Mouse (Mus musculus) hindbrain, embryonic 15.5 days (tissue): ENCODE results near the gene Rassf3. TPM values are rescaled to one million over a fixed set of nuclear protein-coding genes. Genes with fewer than 3 reads are reported as not detected.

Experiments
- ATAC-seq: fragments of 200-750 bp; cut with Nextera tagmentation; 2 replicates; pipeline ENCODE4 v1.8.0; 2017; ENCODE audit warnings: low read depth, moderate number of reproducible peaks, moderate TSS enrichment; ENCODE audit not compliant: low FRiP score
- H3K27ac ChIP-seq: fragments of 300-500 bp; sonication (generic); replicated peaks from 2 replicates; pipeline ENCODE4 v1.5.1; 2015; ENCODE audit warnings: mild to moderate bottlenecking, inconsistent platforms
- H3K27me3 ChIP-seq: fragments of 300-500 bp; sonication (generic); 2 replicates; pipeline ENCODE4 v1.6.1; 2015; ENCODE audit warnings: control low read depth, inconsistent platforms
- H3K36me3 ChIP-seq: fragments of 300-500 bp; sonication (generic); 2 replicates; pipeline ENCODE4 v1.6.1; 2015; ENCODE audit warnings: control low read depth, inconsistent platforms
- H3K4me1 ChIP-seq: fragments of 300-500 bp; sonication (generic); replicated peaks from 2 replicates; pipeline ENCODE4 v1.6.1; 2015; ENCODE audit warnings: control low read depth, inconsistent platforms
- H3K4me2 ChIP-seq: fragments of 300-500 bp; sonication (generic); 2 replicates; pipeline ENCODE4 v1.6.1; 2015; ENCODE audit warnings: moderate library complexity, mild to moderate bottlenecking, inconsistent platforms
- H3K4me3 ChIP-seq: fragments of 300-500 bp; sonication (generic); 2 replicates; pipeline ENCODE4 v1.5.1; 2015; ENCODE audit warnings: mild to moderate bottlenecking, inconsistent platforms
- H3K9ac ChIP-seq: fragments of 300-500 bp; sonication (generic); 2 replicates; pipeline ENCODE4 v1.6.1; 2015; ENCODE audit warnings: inconsistent platforms
- H3K9me3 ChIP-seq: fragments of 300-500 bp; sonication (generic); 2 replicates; pipeline ENCODE4 v1.6.1; 2016; ENCODE audit warnings: control low read depth, inconsistent platforms
- WGBS: fragments of 180-500 bp; shearing (Covaris S2); methylation state at CpG from one replicate; pipeline ENCODE4 v1.1.7; 2015; 5-methylcytosine and 5-hydroxymethylcytosine counted together
- polyA plus RNA-seq: library from polyadenylated mRNA; unstranded; fragments of >200 nt; fragmentation: Nextera tagmentation; extraction: Ambion mirVana; gene quantifications from 2 replicates; pipeline ENCODE4 v1.2.1, GENCODE M21; 2015

Gene Rassf3
- polyA plus RNA-seq, 1 experiment from 2014 or later, result 5.1 TPM

DNA sequence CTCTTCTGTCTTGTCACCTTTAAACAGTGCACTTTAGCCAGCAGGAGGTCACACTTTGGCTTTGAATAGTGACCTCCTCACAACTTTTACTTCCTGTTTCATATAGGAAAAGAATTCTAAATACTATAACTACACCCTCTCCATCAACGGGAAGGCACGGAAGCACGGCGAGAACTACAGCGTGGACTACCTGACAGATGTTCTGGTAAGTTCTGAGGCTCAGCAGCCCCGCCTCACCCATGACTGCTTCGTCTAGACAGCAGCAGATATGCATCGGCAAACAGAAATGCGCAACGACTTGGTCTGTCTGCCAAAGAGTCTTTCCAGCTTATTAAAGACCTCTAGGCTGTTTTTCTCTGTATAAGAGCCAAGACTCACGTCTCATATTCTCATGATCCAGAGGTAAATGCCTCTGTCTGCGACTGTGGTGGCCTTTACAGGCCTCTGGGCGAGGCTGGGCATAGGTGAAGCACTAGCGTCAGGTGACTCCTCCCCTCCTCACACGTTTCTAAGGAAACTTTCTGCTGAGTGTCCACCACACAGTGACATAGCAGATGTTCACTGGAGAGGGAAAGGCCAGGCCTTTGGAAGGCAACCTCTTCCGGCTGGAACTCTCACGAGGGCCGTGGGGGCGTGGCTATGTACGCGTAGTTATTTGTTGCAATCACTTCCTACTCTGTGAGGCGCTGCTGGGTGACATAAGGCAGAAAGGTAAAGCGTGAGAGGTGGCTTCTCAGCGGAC lies 99.4 kb downstream of the Rassf3 start:
- H3K36me3 ChIP-seq, result peaks cover 76% of the 10 kb centered on the region
- H3K9me3 ChIP-seq, result no peaks in the 10 kb centered on the region
- no peak for ATAC-seq
- no peak overlapping the region for H3K27ac ChIP-seq
- H3K9ac ChIP-seq, result no peak overlapping the region
- no peaks in the 10 kb centered on the region for H3K4me1 ChIP-seq
- H3K4me2 ChIP-seq, result no peak overlapping the region
- WGBS, result 93% methylated on average over 24 of the region's 24 CpGs
- no peak overlapping the region for H3K4me3 ChIP-seq
- no peaks in the 10 kb centered on the region for H3K27me3 ChIP-seq

DNA sequence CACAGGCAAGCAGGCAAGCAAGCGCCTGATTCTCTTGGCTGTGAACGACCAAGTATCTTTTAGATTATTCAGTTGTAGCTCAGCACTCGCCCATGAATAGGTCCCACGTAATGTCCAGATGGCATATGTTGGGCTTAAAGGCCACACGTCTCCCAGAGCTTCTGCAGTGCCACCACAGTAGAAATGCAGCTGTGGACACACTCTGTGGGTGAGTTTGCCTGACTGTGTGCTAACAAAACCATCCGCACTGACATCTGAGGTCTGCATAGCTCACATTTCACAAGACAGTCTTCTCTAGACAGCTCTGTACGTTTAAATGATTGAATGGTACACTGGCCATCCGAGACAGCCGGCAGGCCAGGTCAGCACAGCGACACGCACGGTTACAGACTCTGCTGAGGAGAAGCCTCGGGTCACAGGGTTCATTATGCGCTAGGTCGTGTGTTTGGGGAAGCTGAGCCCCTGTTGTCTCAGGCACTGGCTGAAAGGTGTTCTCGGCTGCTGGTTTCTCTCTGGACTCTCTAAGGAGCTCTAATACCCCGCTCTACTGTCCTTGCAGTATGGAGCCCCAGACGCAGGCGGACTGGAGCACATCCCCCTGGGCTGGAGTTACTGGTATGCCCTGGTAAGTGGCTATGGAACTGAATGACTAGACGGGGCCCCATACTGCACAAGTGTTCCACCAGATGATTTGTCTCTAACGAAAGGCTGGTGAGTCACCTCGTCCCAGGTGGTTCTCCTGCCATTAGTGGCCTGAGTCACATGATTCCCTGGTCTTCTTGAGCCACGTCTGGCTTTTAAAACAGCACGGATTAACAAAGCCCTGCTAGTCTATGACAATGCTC lies 100.3 kb downstream of the Rassf3 start:
- Histone ChIP-seq H3K4me3 (no peak overlapping the region), H3K4me2 (no peak overlapping the region), H3K27ac (no peak overlapping the region), H3K9ac (no peak overlapping the region), H3K9me3 (no peaks in the 10 kb centered on the region), H3K36me3 (peaks cover 72% of the 10 kb centered on the region), H3K27me3 (no peaks in the 10 kb centered on the region), H3K4me1 (no peaks in the 10 kb centered on the region)
- 81% methylated on average over 24 of the region's 24 CpGs for WGBS
- 0 out of 2 replicates have a peak, but pooled peaks have one; percentile 19 for ATAC-seq

DNA sequence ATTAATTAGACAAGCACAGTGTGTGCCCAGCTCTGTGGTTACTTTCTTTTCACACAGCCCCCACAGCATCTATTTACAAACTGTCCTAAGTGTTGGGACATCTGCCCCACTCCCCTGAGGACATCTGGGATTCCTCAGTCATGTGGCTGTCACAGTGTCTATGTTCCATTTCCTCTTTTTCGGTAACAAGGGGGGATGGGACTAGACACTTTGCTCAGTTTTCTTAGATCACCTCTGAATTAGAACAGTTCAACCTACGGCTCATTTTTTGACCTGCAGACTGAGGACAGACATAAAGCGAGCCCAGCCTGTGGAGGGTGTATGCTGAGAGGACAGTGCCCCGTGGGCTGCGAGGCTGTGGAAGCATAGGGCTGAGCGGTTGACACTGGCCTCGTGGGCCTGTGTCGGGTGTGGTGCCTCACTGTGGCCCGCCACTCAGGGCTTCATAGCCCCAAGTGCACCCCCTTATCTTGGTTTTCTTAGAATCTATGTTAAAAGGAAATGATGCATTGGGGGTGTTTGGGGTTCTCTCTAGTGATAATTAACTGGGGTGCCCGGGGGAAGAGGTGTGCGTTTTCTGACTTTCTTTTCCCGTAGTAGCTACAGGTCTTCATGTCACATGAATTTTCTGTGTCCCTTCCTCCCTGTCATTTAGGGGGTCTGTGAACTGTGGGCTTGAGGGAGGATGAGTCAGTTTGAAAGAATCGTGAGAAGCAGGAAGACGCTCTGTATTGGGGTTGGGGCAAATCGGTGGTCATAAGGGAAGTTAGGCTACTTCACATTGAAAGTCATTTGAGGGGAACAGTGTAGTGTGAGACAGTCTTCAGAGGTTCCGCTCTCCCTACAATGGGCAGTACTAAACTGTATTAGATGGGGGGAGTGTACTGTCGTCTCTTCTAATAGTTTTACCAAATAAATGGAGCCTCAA lies 101.2 kb downstream of the Rassf3 start:
- no peak for ATAC-seq
- Histone ChIP-seq H3K9me3 (no peaks in the 10 kb centered on the region), H3K4me1 (no peaks in the 10 kb centered on the region), H3K36me3 (peaks cover 71% of the 10 kb centered on the region), H3K27me3 (no peaks in the 10 kb centered on the region), H3K4me2 (no peak overlapping the region), H3K9ac (no peak overlapping the region), H3K27ac (no peak overlapping the region), H3K4me3 (no peak overlapping the region)
- 91% methylated on average over 17 of the region's 17 CpGs for WGBS

DNA sequence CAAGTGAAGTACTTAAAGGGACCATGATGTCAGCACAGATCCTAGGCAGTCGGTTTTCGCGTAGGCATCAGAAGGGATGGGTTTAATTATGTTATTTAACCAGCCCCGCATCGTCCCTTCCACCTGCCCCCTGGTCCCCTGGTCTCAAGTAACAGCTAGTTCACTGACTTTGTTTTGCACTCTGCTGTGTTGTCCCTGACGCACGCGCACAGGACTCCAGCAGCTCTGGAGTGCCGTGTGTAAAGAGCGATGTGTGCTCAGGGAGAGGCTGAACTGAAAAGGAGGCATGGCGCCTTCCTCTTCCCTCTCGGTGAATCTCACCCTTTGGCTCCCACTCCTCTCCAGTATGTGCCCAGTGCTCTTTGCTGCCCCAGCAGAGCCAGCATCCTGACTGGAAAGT lies 102.1 kb downstream of the Rassf3 start:
- no peak overlapping the region for H3K4me2 ChIP-seq
- H3K9me3 ChIP-seq, result no peaks in the 10 kb centered on the region
- peaks cover 63% of the 10 kb centered on the region for H3K36me3 ChIP-seq
- ATAC-seq, result no peak
- H3K4me3 ChIP-seq, result no peak overlapping the region
- no peak overlapping the region for H3K27ac ChIP-seq
- 81% methylated on average over 12 of the region's 12 CpGs for WGBS
- no peaks in the 10 kb centered on the region for H3K4me1 ChIP-seq
- no peaks in the 10 kb centered on the region for H3K27me3 ChIP-seq
- H3K9ac ChIP-seq, result no peak overlapping the region

DNA sequence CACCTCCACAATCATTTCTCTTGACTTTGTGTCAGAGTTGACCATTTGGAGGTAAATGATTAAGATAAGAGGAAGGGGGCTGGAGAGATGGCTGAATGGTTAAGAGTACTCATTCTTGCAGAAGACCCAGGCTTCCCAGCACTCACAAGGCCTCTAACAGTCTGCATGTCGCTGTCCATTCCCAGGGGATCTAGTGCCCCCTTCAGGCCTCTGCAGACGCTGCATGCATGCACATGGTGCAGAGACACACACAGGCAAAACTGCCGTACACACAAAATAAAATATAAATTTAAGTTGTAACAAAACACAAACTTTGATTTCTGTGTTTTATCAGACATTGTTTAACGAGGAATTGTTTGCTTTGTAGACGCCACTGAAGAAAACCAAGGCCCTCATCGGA lies 105.4 kb downstream of the Rassf3 start:
- Histone ChIP-seq H3K4me2 (no peak overlapping the region), H3K27me3 (no peaks in the 10 kb centered on the region), H3K4me3 (no peak overlapping the region), H3K9me3 (no peaks in the 10 kb centered on the region), H3K4me1 (peaks cover 21% of the 10 kb centered on the region), H3K27ac (no peak overlapping the region), H3K36me3 (peaks cover 37% of the 10 kb centered on the region), H3K9ac (no peak overlapping the region)
- no peak for ATAC-seq
- WGBS, result 94% methylated on average over 6 of the region's 6 CpGs

DNA sequence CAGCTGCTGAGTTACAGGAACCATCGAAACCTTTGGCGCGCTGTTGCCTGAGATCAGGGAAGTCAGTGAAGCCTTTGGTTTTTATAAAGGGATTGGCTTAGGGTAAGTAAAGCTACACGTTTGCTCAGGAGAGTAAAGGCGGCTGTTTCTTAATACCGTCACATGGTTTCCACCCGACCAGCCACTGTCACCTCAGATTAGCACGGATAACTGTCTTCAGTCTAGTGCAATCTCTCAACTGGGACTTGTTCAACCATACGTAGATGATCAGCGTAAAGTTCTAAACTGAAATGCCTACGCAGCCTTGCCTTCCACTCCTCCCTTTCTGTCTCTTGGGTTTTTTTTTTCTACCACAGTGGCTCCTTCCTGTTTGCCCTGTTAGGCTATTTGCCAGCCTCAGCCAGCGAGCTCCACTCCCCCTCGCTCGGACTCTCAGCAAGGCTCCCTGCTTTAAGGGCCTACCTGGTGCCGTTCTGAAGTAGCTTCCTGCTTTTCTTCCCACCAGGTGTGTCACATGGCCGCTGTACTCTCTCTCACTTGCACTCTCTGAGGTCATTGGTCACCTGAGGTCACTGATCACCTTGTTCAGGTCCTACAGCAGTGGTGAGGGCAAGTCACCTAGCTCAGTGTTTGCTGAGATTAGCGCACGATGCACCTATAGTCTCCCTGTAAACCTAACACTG lies 107.2 kb downstream of the Rassf3 start:
- Histone ChIP-seq H3K36me3 (peaks cover 24% of the 10 kb centered on the region), H3K27ac (no peak overlapping the region), H3K9ac (no peak overlapping the region), H3K4me3 (no peak overlapping the region), H3K9me3 (no peaks in the 10 kb centered on the region), H3K4me1 (peaks cover 31% of the 10 kb centered on the region), H3K4me2 (no peak overlapping the region), H3K27me3 (no peaks in the 10 kb centered on the region)
- no peak for ATAC-seq
- 85% methylated on average over 18 of the region's 18 CpGs for WGBS

DNA sequence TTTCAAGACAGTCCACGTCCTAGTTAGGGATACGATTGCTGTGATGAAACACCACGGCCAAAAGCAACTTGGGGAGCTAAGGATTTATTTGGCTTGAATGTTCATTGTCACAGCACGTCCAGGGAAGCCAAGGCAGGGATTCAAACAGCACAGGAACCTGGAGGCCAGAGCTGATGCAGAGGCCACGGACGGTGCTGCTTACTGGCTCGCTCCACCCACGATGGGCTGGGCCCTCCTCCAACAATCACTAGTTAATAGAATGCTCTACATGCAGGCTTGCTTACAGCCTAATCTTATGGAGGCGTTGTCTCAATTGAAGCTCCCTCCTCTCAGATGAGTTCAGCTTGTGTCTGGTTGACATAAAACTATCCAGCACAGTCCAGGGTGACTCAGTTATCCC lies 108.4 kb downstream of the Rassf3 start:
- 92% methylated on average over 9 of the region's 9 CpGs for WGBS

DNA sequence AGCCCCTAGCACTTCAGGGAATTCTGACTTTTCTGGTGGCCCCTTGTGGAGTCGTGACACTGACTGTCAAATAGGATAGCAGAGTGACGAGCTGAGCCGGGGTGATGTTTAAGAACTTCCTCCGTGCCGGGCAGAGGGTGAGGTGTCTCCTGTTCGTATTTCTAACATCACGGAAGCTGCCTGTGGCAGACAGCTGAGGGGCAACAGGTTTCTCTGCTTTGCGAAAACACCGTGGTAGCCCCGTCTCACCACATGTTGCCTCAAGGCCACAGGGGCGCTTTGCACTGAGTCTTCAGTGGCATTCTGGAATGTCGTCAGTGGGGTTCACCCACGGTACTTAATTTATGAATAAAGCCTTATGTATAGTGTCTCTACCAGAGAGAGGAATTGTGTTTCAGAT lies 108.9 kb downstream of the Rassf3 start:
- no peak for ATAC-seq
- Histone ChIP-seq H3K27ac (no peak overlapping the region), H3K9ac (no peak overlapping the region), H3K4me1 (peaks cover 31% of the 10 kb centered on the region), H3K4me3 (no peak overlapping the region), H3K9me3 (no peaks in the 10 kb centered on the region), H3K27me3 (no peaks in the 10 kb centered on the region), H3K4me2 (peak overlapping the region; percentile 16; the same call in 1 of the 2 replicates), H3K36me3 (peaks cover 17% of the 10 kb centered on the region)
- 84% methylated on average over 13 of the region's 13 CpGs for WGBS

More for the DNA sequence above, 108.4 kb downstream of the Rassf3 start:
- Histone ChIP-seq H3K9me3 (no peaks in the 10 kb centered on the region), H3K27ac (no peak overlapping the region), H3K4me2 (no peak overlapping the region), H3K4me3 (no peak overlapping the region), H3K9ac (no peak overlapping the region), H3K36me3 (peaks cover 17% of the 10 kb centered on the region), H3K27me3 (no peaks in the 10 kb centered on the region), H3K4me1 (peaks cover 31% of the 10 kb centered on the region)
- no peak for ATAC-seq

DNA sequence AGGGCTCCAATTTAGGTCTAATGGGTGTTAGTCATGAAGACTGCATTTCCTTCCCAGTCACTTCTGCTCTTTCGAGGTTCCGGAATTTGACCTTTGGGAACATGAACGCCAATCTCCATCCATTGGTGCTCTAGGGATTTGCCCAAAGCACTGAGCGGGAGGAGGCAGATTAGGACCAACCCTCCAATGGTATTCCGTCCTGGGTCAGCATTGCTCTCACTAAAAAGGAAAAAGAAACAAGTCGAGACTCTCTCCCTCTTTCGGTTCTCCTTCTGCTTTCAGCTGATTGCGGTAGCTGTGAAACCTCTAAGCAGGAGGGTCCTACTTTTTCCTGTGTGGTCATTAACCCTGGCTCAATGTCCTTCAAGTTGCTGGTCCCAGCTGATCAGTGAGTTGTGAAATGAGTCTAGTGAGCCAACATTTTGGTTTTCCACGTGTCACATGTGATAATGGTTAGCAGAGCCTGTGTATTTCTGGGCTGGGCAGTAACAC lies 110.3 kb downstream of the Rassf3 start:
- H3K9ac ChIP-seq, result peak overlapping the region; percentile 93
- ATAC-seq, result no peak
- WGBS, result 15% methylated on average over 9 of the region's 9 CpGs

DNA sequence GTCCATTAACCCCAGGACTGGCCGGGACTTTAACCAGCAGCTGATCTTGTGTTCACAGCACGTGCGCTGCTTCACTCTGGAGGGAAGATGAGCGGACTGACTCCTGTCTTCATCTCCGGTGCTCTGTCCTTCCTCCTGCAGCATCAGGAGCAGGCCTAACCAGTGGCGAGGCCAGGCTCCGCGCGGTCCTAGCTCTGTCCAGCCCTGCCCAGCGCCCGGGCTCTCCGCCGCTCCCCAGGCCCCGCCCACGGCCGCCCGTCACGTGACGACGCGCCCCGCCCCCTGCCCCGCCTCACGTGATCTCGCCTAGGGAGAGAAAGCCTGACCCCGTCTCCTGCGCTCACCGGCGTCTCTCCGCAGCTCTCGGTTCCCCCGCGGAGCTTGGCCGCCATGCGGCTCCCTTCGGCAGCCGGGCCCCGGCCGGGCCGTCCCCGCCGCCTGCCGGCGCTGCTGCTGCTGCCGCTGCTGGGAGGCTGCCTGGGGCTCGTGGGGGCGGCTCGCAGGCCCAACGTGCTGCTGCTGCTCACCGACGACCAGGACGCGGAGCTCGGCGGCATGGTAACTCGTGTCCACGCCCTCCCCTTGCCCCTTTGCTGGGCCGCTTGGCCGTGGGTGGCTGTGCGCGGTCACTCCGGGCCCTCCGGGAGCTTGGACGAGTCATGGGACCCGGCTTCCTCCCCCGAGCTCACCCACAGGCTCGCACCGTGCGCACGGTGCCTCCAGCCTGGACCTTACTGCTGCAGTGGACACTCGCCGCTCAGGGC lies 111.2 kb downstream of the Rassf3 start, which contains the start of gene Gns:
Gene Gns (plus strand): TSS at position 290 of the 764 bp plus-strand sequence.
- under 1% methylated on average over 67 of the region's 72 CpGs for WGBS
- peak; percentile 97 for ATAC-seq
- H3K9ac ChIP-seq, result peak within 1 kb of the TSS; percentile 93
- H3K4me3 ChIP-seq, result peak within 1 kb of the TSS; percentile 98
- peak within 1 kb of the TSS; percentile 72 for H3K4me2 ChIP-seq
- peak within 1 kb of the TSS; percentile 81 for H3K27ac ChIP-seq
- peaks cover 1% of the 10 kb centered on the region; the same call in 1 of the 2 replicates for H3K36me3 ChIP-seq
- peaks cover 31% of the 10 kb centered on the region for H3K4me1 ChIP-seq
- H3K27me3 ChIP-seq, result no peaks in the 10 kb centered on the region
- H3K9me3 ChIP-seq, result no peaks in the 10 kb centered on the region

More for the DNA sequence above, 110.3 kb downstream of the Rassf3 start:
- Histone ChIP-seq H3K4me3 (peak overlapping the region; percentile 98), H3K4me2 (peak overlapping the region; percentile 72), H3K9me3 (no peaks in the 10 kb centered on the region), H3K36me3 (peaks cover 8% of the 10 kb centered on the region), H3K27me3 (no peaks in the 10 kb centered on the region), H3K27ac (no peak overlapping the region), H3K4me1 (peaks cover 31% of the 10 kb centered on the region)
